Mouse (Mus musculus) small intestine, adult 2 months (tissue): ENCODE measurements at regions not wholly inside any gene's neighbourhood (a gene's known extent, or its start where the extent isn't known, plus 50 kb on each side); places are given as distances from the start of the nearest gene placed in this dataset.

ENCODE experiments used
- H3K27ac ChIP-seq: fragments of 200-500 bp; 2 replicates; pipeline ENCODE4 v1.5.1; 2012; ENCODE audit warnings: low read depth, low read length, control low read depth, inconsistent platforms; ENCODE audit not compliant: insufficient read depth
- H3K27me3 ChIP-seq: fragments of 200-500 bp; 2 replicates; pipeline ENCODE4 v1.6.1; 2012; ENCODE audit warnings: mild to moderate bottlenecking, moderate library complexity, low read length, inconsistent platforms; ENCODE audit not compliant: control insufficient read depth, insufficient read depth
- H3K36me3 ChIP-seq: fragments of 200-500 bp; 2 replicates; pipeline ENCODE4 v1.6.1; 2012; ENCODE audit warnings: mild to moderate bottlenecking, low read length, control low read depth, inconsistent platforms; ENCODE audit not compliant: control insufficient read depth, insufficient read depth
- H3K4me1 ChIP-seq: fragments of 200-500 bp; 2 replicates; pipeline ENCODE4 v1.6.1; 2012; ENCODE audit warnings: low read length, inconsistent platforms, mixed read lengths; ENCODE audit not compliant: control insufficient read depth, insufficient read depth, insufficient read length
- H3K4me3 ChIP-seq: fragments of 200-500 bp; 2 replicates; pipeline ENCODE4 v1.5.1; 2012; ENCODE audit warnings: low read depth, mild to moderate bottlenecking, control low read depth, inconsistent platforms, low read length, moderate library complexity
- CTCF ChIP-seq: fragments of 200-500 bp; IDR thresholded peaks from 2 replicates; pipeline ENCODE4 v1.5.1; 2012; ENCODE audit warnings: low read depth, mild to moderate bottlenecking, control low read depth, inconsistent platforms, low read length, moderate library complexity, mixed read lengths; ENCODE audit not compliant: insufficient replicate concordance, insufficient read length; ENCODE audit errors: extremely low read depth
- POLR2A ChIP-seq: fragments of 200-500 bp; IDR thresholded peaks from 2 replicates; pipeline ENCODE4 v1.6.1; 2012; ENCODE audit warnings: low read depth, mild to moderate bottlenecking, control low read depth, inconsistent platforms, low read length, moderate library complexity
- WGBS: fragments of 180-500 bp; shearing (Covaris S2); methylation state at CpG from one replicate; pipeline ENCODE4 v1.1.7; 2018; 5-methylcytosine and 5-hydroxymethylcytosine counted together

DNA sequence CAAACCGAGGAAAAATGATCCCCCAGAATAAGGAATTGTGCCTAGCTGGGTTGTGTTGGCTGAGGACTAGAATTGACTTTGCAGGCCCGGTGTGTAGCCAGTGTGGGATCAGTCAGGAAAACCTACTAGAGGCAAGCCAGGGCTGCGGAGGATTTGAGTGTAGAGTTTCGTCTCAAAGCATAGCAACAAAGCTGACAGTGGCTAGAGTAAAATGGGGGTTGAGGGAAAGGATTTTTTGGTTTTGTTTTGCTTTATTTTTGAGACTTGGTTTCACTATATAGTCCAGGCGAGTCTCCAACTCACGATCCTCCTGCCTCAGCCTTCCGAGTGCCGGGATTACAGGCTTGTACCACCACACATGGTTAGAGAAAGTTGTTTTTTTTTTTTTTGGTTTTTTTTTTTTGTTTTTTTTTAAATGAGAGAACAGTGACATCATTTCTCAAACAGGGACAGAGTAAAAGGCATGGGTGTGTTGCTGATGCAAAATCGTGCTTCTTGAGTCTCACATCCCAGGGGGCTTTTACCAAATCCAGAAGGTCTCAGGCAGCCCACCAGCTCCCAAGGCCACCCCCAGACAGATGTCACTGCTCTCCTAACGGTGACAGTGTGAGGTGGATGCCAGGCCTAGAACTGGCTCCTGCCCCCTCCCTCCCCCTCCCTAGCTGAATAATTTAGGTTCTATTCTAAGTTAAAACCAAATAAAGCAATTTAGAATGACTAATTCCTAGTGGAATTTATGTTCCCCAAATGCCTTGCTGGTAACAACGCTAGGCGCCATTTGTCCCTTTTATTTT is 101.8 kb downstream of the Nptx2 start:
- TF ChIP-seq CTCF (no peak), POLR2A (no peak)
- H3K27me3 ChIP-seq, result no peaks in the 10 kb centered on the region
- H3K4me3 ChIP-seq, result no peak overlapping the region
- H3K36me3 ChIP-seq, result no peaks in the 10 kb centered on the region
- H3K27ac ChIP-seq, result no peak overlapping the region
- H3K4me1 ChIP-seq, result no peaks in the 10 kb centered on the region
- 79% methylated on average over 12 of the region's 12 CpGs for WGBS

DNA sequence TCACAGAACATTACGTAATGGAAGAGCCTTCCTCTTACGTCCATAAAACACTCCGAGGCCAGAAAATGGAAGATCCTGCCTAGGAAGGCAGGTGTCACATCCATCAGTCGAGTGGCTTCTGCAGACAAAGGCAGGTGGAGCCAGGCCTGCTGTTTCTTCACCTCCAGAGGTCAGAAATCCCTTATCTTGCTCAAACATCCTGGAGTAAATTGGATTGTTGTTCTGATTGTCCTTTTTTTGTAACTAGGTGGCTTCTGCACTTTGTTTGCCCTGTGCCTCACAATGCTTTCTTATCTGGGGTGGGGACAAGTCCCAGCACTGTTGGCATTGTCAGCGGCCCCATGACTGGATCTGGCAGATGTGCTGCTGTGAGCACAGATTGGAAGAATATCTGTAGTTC is 106.5 kb downstream of the Nptx2 start:
- no peak for TF ChIP-seq CTCF
- 19% methylated on average over 5 of the region's 5 CpGs for WGBS

DNA sequence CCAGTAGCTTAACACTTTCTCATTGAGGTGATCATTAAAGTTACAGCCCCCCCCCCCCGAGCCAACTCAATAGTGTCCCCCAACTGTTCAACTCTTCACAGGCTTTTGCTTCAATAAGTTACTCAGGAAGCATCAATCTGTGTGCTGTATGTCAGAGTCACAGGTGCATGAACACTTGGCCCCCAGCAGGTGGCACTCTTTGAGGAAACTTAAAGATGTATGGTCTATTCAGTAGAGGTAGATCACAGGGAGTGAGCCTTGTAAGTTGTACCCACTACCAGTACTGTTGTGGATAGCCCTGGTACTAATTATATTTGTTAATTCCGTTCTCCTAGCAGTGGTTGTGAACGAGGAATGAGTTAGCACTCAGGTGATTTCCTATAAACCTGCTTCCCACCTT is 99.6 kb downstream of the Tmem130 start:
- 72% methylated on average over 3 of the region's 3 CpGs for WGBS
- no peak for TF ChIP-seq POLR2A
- no peak for TF ChIP-seq CTCF
- Histone ChIP-seq H3K4me3 (no peak overlapping the region), H3K27me3 (no peaks in the 10 kb centered on the region), H3K36me3 (no peaks in the 10 kb centered on the region), H3K27ac (no peak overlapping the region), H3K4me1 (no peaks in the 10 kb centered on the region)

More for the DNA sequence above, 106.5 kb downstream of the Nptx2 start:
- no peak overlapping the region for H3K4me3 ChIP-seq
- H3K27ac ChIP-seq, result no peak overlapping the region
- no peaks in the 10 kb centered on the region for H3K27me3 ChIP-seq
- H3K4me1 ChIP-seq, result no peaks in the 10 kb centered on the region
- H3K36me3 ChIP-seq, result no peaks in the 10 kb centered on the region

DNA sequence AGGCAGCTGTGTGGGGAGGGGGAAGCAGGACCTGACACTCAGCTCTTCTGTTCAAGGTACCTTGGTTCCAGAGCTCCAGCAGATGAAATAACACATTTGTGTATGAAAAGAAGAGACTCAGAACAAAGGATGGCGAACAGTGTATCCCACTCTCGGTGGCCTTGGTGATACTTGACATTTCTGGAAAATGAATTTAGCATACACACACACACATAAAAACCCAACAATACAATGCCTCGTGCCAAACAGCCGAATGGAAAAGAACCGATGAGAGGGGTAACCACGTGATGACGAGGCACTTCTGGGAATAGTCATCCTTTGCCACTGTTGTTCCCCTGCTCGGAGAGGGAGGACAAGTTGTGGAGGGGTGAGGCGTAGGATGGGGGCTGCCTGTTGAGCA is 97.6 kb downstream of the Tmem130 start:
- Histone ChIP-seq H3K4me3 (no peak overlapping the region), H3K36me3 (no peaks in the 10 kb centered on the region), H3K4me1 (no peaks in the 10 kb centered on the region), H3K27ac (no peak overlapping the region), H3K27me3 (no peaks in the 10 kb centered on the region)
- WGBS, result 85% methylated on average over 9 of the region's 9 CpGs
- TF ChIP-seq POLR2A, result no peak
- TF ChIP-seq CTCF, result no peak

DNA sequence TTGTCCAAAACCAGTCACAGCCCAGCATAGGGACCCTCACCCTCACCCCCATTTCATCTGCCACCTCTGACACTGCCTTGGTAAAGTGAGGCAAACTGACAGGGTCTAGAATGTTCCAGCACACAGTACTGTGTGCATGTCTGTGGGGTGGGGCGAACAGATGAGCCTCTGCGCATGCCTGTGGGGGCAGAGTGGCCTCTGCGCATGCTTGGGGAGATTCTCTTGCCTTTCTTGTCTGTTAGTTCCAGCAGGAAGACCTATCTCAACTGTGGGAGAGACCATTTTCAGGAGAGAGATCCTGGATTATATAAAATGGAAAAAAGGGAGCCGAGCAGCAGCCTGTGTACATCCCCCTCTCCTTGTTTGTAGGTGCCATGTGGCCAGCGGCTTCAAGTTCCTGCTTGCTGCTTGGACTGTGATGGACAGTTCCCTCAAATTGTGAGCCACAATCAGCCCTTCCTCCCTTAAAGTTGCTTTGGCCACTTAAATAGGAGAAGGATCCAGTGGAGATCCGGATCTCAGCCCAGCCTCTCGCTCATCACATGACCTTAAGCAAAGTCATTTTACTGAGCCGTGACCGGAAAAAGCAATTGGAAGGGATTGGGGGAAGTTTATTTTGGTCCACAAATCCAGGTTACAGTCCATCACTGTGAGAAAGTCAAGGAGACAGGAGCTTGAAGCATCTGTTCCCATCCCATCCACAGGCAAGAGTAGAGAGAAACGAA is 96.9 kb downstream of the Tmem130 start:
- H3K36me3 ChIP-seq, result no peaks in the 10 kb centered on the region
- H3K4me3 ChIP-seq, result no peak overlapping the region
- no peak for TF ChIP-seq POLR2A
- TF ChIP-seq CTCF, result no peak
- H3K27ac ChIP-seq, result no peak overlapping the region
- no peaks in the 10 kb centered on the region for H3K27me3 ChIP-seq
- 85% methylated on average over 10 of the region's 10 CpGs for WGBS
- H3K4me1 ChIP-seq, result no peaks in the 10 kb centered on the region

DNA sequence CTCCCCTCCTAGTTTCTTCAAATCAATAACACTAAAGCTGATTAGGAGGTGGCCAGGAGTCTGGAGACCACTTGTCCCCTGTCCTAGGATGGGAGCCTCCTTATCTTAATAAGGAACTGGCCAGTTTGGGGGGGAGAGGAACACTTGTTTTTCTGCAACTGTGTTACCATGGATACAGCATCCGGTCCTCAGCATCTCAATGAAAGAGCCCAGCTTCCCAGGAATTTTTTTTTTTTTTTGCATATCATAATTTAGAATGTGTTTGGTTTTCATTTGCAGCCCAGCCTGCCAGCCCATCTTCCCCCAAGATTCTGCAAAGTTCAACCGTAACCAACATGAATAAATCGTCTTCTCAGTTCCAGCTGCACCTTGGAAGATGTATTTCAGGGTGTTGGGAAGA is 93.6 kb downstream of the Tmem130 start:
- WGBS, result 74% methylated on average over 3 of the region's 3 CpGs
- H3K36me3 ChIP-seq, result no peaks in the 10 kb centered on the region
- no peaks in the 10 kb centered on the region for H3K4me1 ChIP-seq
- no peaks in the 10 kb centered on the region for H3K27me3 ChIP-seq
- no peak overlapping the region for H3K4me3 ChIP-seq
- TF ChIP-seq POLR2A, result no peak
- no peak overlapping the region for H3K27ac ChIP-seq
